Mouse (Mus musculus): ENCODE results near the gene Gm8909. TPM values are rescaled to one million over a fixed set of nuclear protein-coding genes. Genes with fewer than 3 reads are reported as not detected.
"Not testable (repeated sequence)": the region's sequence is repeated elsewhere in the genome, so short reads cannot be mapped to it uniquely, and the experiment has no call there.

The Gm8909 gene
- polyA plus RNA-seq, 1 experiment from 2014 or later: 3.0 TPM

DNA sequence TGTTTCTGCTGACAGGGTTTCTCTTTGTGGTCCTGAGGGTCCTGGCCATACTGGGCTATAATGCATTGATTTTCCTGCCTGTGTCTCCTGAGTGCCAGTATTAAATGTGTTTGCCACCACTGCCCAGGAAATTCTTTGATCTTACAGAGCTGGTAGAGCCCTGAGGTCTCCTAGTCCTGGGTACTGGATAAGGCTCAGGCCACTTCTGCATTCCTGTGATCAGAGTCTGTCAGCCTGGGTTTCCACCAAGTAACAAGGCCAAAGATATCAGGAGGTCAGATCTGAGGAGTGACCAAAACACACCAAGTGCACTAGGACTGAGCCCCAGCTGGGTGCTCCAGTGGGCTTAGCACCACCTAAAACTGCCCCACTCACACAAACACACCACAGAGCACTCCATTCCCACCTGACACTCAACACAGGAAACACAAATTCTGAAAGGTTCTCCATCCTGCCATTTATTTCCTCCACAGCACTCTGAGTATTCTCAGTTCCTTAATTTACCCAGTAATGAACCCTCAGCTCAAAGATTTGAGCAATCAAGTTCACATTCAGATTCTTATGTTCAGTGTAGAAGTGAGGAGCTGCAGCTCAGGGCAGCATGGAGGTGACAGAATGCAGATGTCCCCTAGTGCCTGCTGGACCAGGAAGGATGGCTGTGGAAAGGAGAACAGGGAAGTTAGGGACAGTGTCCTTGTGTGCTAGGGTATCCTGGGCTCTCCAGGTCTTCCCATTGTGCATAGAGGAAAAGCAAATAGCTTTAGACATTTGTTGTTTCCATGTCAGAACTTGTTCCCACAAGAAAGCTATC, 32.7 kb downstream of the Gm8909 start:
- H3K9ac ChIP-seq (replicated peaks; ENCODE audit: low read depth, low read length); H3K4me2 ChIP-seq (replicated peaks; ENCODE audit: low read depth, low read length); ATAC-seq (ENCODE audit: insufficient number of reproducible peaks, insufficient read depth, low FRiP score, low read depth); H3K4me1 ChIP-seq (ENCODE audit: control insufficient read depth, insufficient read depth, low read length); H3K27ac ChIP-seq (ENCODE audit: low read length); H3K36me3 ChIP-seq (ENCODE audit: control insufficient read depth, insufficient read depth, low read length); H3K27me3 ChIP-seq (ENCODE audit: control insufficient read depth, insufficient read depth, low read length); H3K9me3 ChIP-seq (ENCODE audit: control insufficient read depth, low read depth, low read length); H3K4me3 ChIP-seq (ENCODE audit: low read depth, low read length): not testable (repeated sequence)

DNA sequence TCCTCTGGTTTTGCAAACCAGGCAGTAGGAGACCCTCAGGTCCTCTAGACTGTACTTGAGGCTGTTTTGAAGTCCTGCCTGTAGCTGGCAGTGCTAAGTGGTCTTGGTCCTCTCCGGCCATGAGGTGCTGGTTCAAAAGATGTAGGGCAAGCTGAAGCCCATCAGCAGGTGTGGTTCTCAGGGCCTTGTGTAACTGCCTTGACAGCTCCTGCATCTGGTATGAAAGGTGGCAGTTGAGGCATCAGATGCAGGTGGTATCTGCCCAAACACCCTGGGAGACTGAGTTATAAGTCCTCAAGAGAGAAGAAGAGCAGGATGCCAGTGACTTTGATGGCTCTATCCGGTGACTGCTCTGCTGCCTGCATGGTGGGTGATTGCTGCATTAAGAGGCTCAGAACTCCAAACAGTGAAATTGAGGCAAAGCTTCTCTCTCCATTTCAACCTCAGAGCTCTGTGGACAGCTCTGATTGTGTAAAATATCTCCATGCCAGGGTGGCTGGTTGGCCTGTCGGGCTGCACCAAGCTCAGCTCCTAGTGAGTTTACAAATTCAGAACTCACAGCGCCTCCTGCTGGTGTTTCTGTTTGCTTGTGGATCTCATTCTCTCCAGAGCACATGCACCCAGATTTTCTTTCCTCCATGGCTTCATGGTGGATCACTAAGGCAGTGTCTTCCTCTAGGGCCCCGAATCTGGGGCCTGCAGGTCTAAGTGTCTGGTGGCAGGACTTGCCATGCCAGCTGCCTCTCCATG, 36.6 kb downstream of the Gm8909 start:
- H3K4me1 ChIP-seq (ENCODE audit: control insufficient read depth, insufficient read depth, low read length): no peaks in the 10 kb centered on the region
- no peak overlapping the region for H3K4me3 ChIP-seq (ENCODE audit: low read depth, low read length)
- H3K9me3 ChIP-seq (ENCODE audit: control insufficient read depth, low read depth, low read length): no peaks in the 10 kb centered on the region
- H3K27me3 ChIP-seq (ENCODE audit: control insufficient read depth, insufficient read depth, low read length): no peaks in the 10 kb centered on the region
- 71% methylated on average over 5 of the region's 5 CpGs for WGBS
- no peak overlapping the region for H3K4me2 ChIP-seq (replicated peaks; ENCODE audit: low read depth, low read length)
- H3K27ac ChIP-seq (ENCODE audit: low read length): no peak overlapping the region
- H3K36me3 ChIP-seq (ENCODE audit: control insufficient read depth, insufficient read depth, low read length): no peaks in the 10 kb centered on the region
- no peak for ATAC-seq (ENCODE audit: insufficient number of reproducible peaks, insufficient read depth, low FRiP score, low read depth)
- H3K9ac ChIP-seq (replicated peaks; ENCODE audit: low read depth, low read length): no peak overlapping the region

DNA sequence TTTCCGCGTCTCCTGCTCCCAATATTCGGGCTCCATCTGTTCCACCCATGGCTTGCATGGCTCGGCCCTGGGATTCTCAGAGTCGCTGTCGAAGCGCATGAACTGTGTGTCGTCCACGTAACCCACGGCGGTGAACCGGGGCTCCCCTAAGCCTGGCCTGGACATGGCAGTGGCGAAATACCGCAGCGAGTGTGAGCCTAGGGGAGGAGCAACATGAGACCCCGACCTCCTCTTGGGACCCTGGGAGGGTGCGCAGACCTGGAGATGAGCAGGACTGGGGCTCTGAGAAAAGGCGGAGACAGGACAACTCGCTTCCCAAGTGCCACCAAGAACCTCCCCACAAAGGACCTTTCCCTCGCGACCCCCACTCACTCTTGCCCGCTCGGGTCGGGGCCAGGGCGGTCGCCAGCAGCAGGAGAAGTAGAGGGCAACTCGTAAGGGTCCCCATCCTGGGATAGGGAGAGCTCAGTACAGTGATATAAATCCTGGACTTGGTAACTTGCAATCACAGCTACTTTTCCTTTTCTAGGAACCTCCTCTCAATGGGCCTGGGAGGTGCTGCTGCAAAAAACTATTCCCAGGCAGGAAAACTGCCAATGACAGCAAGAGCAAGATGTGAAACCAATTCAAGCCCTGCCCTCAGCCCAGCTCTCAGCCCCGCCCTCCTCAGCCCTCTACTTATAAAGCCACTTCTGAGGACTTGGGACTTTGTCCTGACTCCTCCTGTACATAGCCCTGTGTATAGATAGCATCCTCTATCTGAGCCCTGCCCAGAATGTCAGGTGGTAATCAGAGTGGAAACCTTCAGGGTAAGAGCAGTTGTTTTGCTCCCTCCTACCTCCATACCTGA, 39.1 kb downstream of the Gm8909 start, which contains the start of gene Gm7030:
Gene Gm7030, minus strand, starts transcription at position 458 of the 850 bp plus-strand sequence.
- not testable (repeated sequence) for H3K9me3 ChIP-seq (ENCODE audit: control insufficient read depth, low read depth, low read length); H3K4me2 ChIP-seq (replicated peaks; ENCODE audit: low read depth, low read length); H3K4me1 ChIP-seq (ENCODE audit: control insufficient read depth, insufficient read depth, low read length); H3K4me3 ChIP-seq (ENCODE audit: low read depth, low read length); H3K27ac ChIP-seq (ENCODE audit: low read length); H3K27me3 ChIP-seq (ENCODE audit: control insufficient read depth, insufficient read depth, low read length); H3K36me3 ChIP-seq (ENCODE audit: control insufficient read depth, insufficient read depth, low read length); H3K9ac ChIP-seq (replicated peaks; ENCODE audit: low read depth, low read length)
- ATAC-seq (ENCODE audit: insufficient number of reproducible peaks, insufficient read depth, low FRiP score, low read depth): peak; percentile 49; the same call in 1 of the 2 replicates
- WGBS: 19% methylated on average over 24 of the region's 28 CpGs

DNA sequence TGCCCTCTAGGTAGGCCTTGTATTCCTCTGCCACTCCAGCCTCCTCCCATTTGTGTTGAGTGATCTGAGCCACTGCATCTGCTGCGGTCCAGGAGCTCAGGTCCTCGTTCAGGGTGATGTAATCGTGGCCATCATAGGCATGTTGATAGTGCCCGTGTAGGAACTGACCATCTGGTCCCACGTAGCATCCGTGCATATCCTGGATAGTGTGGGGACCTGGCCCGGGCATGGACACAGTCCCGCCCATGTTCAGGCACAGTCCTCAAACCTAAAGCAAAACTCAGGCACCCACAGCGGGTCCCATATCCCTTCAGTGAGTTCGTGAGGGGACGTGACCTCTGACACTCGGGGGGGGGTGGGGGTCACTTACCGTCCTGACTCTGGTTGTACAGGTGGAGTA, 39.8 kb downstream of the Gm8909 start:
- H3K4me2 ChIP-seq (replicated peaks; ENCODE audit: low read depth, low read length); H3K27ac ChIP-seq (ENCODE audit: low read length); H3K4me3 ChIP-seq (ENCODE audit: low read depth, low read length); H3K27me3 ChIP-seq (ENCODE audit: control insufficient read depth, insufficient read depth, low read length); H3K4me1 ChIP-seq (ENCODE audit: control insufficient read depth, insufficient read depth, low read length); H3K9ac ChIP-seq (replicated peaks; ENCODE audit: low read depth, low read length); H3K36me3 ChIP-seq (ENCODE audit: control insufficient read depth, insufficient read depth, low read length); H3K9me3 ChIP-seq (ENCODE audit: control insufficient read depth, low read depth, low read length): not testable (repeated sequence)
- 62% methylated on average over 10 of the region's 13 CpGs for WGBS
- 0 out of 2 replicates have a peak, but pooled peaks have one; percentile 28 for ATAC-seq (ENCODE audit: insufficient number of reproducible peaks, insufficient read depth, low FRiP score, low read depth)

DNA sequence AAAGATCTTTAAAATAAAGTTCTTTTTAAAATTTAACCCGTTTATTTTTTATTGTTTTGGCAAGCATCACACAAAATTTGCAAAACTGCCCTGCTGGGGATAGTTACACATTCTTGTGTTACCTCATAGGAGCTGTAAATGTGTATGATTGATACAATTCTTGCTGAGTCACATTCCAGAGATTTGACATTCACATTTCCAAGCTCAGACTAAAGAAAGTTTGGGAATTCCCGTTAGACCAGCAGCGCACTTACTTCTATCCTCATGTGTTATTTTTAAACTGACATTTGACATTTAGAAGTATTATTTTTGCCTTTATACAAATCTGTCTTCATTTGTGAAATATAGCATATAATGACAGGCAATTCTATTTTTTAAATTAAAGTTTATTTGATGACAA, 44.2 kb downstream of the Gm8909 start:
- H3K4me3 ChIP-seq (ENCODE audit: low read depth, low read length); H3K27me3 ChIP-seq (ENCODE audit: control insufficient read depth, insufficient read depth, low read length); ATAC-seq (ENCODE audit: insufficient number of reproducible peaks, insufficient read depth, low FRiP score, low read depth); H3K27ac ChIP-seq (ENCODE audit: low read length); H3K36me3 ChIP-seq (ENCODE audit: control insufficient read depth, insufficient read depth, low read length); H3K4me2 ChIP-seq (replicated peaks; ENCODE audit: low read depth, low read length); H3K9ac ChIP-seq (replicated peaks; ENCODE audit: low read depth, low read length); H3K4me1 ChIP-seq (ENCODE audit: control insufficient read depth, insufficient read depth, low read length); H3K9me3 ChIP-seq (ENCODE audit: control insufficient read depth, low read depth, low read length): not testable (repeated sequence)
- WGBS: 54% methylated on average over 3 of the region's 3 CpGs

DNA sequence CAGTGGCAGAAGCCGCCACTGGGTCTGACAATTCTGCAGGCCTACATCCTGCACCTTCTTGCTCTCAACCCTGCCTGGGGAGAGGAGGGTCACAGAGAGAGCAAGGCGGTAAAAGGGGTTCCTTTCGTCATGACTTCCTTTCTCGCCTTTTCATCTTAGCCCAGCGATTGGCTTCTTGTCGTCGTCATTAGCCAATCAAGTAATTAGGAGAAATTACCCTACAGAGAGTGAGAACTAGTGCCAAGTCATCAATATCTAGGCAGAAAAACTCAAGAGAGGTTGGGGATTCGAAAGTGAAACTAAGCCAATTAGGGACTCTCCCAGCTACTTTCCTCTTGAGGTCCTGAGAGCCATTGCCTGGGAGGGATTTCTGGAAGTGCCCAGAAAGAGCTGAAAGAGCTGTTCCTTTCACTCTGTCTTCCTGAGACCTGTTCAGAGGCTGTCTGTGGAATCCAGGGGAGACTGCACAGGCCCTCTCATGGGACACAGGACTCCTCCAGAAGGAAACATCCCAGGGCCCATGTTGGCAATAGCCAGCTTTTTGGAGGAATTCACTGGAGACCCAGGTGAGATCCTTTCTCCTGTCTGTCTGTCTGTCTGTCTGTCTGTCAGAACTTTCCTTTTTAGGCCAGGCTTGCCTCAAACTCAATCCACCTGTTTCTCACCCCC, 46.9 kb downstream of the Gm8909 start, which contains the start of gene Gm19684:
Gene Gm19684, plus strand, starts transcription at position 327 of the 669 bp plus-strand sequence.
- WGBS: 5% methylated on average over 8 of the region's 8 CpGs
- H3K4me1 ChIP-seq (ENCODE audit: control insufficient read depth, insufficient read depth, low read length); H3K27ac ChIP-seq (ENCODE audit: low read length); H3K27me3 ChIP-seq (ENCODE audit: control insufficient read depth, insufficient read depth, low read length); H3K36me3 ChIP-seq (ENCODE audit: control insufficient read depth, insufficient read depth, low read length); H3K4me3 ChIP-seq (ENCODE audit: low read depth, low read length); H3K4me2 ChIP-seq (replicated peaks; ENCODE audit: low read depth, low read length); H3K9ac ChIP-seq (replicated peaks; ENCODE audit: low read depth, low read length); H3K9me3 ChIP-seq (ENCODE audit: control insufficient read depth, low read depth, low read length): not testable (repeated sequence)
- ATAC-seq (ENCODE audit: insufficient number of reproducible peaks, insufficient read depth, low FRiP score, low read depth): peak; percentile 66

DNA sequence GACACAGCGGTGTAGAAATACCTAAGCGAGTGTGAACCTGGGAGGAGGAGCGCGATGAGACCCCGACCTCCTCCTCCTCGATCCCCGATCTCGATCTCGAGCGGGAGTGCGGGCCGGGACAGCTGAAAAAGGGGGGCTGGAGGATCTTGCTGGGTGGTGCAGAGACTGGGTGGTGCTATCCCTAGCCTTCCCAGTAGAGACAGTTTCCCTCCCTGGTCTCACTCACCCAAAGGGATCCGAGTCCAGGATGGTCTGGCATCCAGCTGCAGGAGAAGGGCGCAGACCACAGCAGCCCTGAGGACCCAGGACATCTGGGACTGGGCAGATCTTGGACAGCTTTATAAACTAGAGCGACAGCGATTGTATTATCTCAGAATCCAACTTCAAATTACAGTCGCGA, 47.5 kb downstream of the Gm8909 start:
- H3K27ac ChIP-seq (ENCODE audit: low read length); H3K9ac ChIP-seq (replicated peaks; ENCODE audit: low read depth, low read length); H3K4me3 ChIP-seq (ENCODE audit: low read depth, low read length); H3K4me1 ChIP-seq (ENCODE audit: control insufficient read depth, insufficient read depth, low read length); H3K27me3 ChIP-seq (ENCODE audit: control insufficient read depth, insufficient read depth, low read length); H3K9me3 ChIP-seq (ENCODE audit: control insufficient read depth, low read depth, low read length); H3K4me2 ChIP-seq (replicated peaks; ENCODE audit: low read depth, low read length); H3K36me3 ChIP-seq (ENCODE audit: control insufficient read depth, insufficient read depth, low read length): not testable (repeated sequence)
- 0 out of 2 replicates have a peak, but pooled peaks have one; percentile 23 for ATAC-seq (ENCODE audit: insufficient number of reproducible peaks, insufficient read depth, low FRiP score, low read depth)
- WGBS: 13% methylated on average over 15 of the region's 18 CpGs

DNA sequence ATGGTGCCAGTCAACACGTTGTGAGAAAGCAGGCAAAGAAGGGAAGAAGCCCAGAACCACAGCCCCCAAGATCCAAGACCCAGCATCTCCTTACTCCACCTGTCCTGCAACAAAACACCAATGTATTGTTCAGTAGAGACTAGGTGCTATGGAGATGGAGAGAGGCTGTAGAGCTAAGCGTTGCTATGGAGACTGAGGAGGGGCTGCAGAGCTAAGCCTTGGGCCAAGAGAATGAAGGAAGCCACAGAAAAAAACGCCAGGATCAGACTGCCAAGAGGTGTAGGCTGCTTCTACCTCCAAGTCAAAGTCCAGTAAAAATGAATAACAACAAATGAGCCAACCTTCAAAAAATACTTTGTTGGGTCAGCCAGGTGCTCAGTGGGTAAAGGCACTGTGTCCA, 51.8 kb downstream of the Gm8909 start:
- H3K9me3 ChIP-seq (ENCODE audit: control insufficient read depth, low read depth, low read length); H3K27me3 ChIP-seq (ENCODE audit: control insufficient read depth, insufficient read depth, low read length); H3K4me1 ChIP-seq (ENCODE audit: control insufficient read depth, insufficient read depth, low read length); H3K4me2 ChIP-seq (replicated peaks; ENCODE audit: low read depth, low read length); H3K9ac ChIP-seq (replicated peaks; ENCODE audit: low read depth, low read length); H3K36me3 ChIP-seq (ENCODE audit: control insufficient read depth, insufficient read depth, low read length); ATAC-seq (ENCODE audit: insufficient number of reproducible peaks, insufficient read depth, low FRiP score, low read depth); H3K27ac ChIP-seq (ENCODE audit: low read length); H3K4me3 ChIP-seq (ENCODE audit: low read depth, low read length): not testable (repeated sequence)
- WGBS: 26% methylated on average over 3 of the region's 3 CpGs
